Mouse (Mus musculus) neural tube, embryonic 13.5 days (tissue): Measurements from ENCODE around the gene Nsmce4a. TPM values are rescaled to one million over a fixed set of nuclear protein-coding genes. Genes with fewer than 3 reads are reported as not detected.

ENCODE experiments used
- polyA plus RNA-seq: library from polyadenylated mRNA; unstranded; fragments of >200 nt; fragmentation: Nextera tagmentation; extraction: Ambion mirVana; gene quantifications from 2 replicates; pipeline ENCODE4 v1.2.1, GENCODE M21; 2015

The Nsmce4a gene
- polyA plus RNA-seq, 1 experiment from 2014 or later = 107 TPM

Other genes starting within 250 kb of the Nsmce4a start
- gene Ate1, start 52.7 kb downstream of the Nsmce4a start, polyA plus RNA-seq = 90.9 and 99.1 TPM in 2 replicates
- 76.7 and 77.9 TPM in 2 replicates for gene Tacc2, start 4.3 kb upstream of the Nsmce4a start, polyA plus RNA-seq
- 0.11 and 0.25 TPM in 2 replicates for gene Btbd16, start 201.0 kb upstream of the Nsmce4a start, polyA plus RNA-seq